Mouse (Mus musculus) testis, postnatal 10 days (tissue): ENCODE measurements around the gene Vmn1r1.
"Not testable (repeated sequence)": the region's sequence is repeated elsewhere in the genome, so short reads cannot be mapped to it uniquely, and the experiment has no call there.

Experiments
- DNase-seq: peaks from one replicate; pipeline ENCODE4 v3.0.0; 2021; ENCODE audit warnings: low spot score

Gene Vmn1r1

GRCm38 (mm10) chr1:182164386-182164785 lies at the start of gene Vmn1r1:
Vmn1r1 (minus strand) TSS chr1:182164486.
- peak; percentile 13 for DNase-seq

DNA sequence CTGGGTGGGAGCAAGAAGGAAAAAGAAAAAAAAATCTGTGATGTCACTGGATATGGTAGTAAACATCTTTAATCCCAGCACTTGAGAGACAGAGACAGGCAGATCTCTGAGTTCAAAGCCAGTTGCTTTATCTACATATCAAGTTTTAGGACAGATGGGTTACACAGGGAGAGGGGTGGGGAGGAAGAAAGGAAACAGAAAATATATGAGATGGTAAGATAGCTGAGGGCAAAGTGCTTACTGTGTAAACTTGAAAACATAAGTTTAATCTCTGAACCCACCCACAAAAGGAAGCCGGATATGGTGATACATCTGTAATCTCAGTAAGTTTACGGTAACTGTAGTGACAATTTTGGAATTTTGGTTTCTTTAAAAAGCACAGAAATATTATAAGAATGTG lies 46.0 kb upstream of the Vmn1r1 start:
- DNase-seq: no peak

- no peak for DNase-seq
Measured at GRCm38 (mm10) chr1:182192581-182192980, 28.3 kb upstream of the Vmn1r1 start.

DNA sequence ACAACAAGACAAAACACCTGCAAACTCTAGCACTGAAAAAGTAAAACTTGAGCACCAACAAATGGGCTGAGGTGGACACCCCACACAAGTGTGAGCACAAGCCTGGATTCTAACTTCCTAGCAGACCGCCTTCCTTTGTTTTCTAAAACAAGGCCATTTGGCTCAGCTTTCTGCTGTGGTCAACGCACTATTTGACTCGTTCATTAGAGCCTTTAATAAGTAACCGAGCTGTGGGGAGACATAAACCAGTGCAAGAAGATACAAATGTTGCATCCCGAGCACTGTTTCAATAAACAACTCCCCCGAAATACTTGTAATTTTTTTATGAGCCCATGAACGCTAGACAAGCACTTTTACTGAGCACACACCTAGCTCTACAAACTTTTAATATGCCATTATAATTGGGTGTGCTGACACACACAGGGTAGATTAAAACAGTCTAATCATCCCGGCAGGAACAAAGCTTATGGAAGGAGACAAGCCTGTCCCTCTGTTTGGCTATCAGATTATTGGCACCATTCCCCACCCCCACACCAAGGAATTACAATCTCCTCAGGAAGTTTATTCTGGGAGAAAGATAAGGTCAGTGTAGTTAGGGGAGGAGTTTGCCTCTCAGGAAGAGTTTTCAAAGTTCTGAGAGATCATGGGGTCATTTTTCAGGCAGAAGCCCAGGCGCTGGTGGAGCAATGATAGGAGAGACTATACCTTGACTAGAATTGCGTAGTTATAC lies 27.7 kb upstream of the Vmn1r1 start:
- no peak for DNase-seq

GRCm38 (mm10) chr1:182191181-182191580 lies 26.9 kb upstream of the Vmn1r1 start:
- DNase-seq: no peak

- no peak for DNase-seq
Measured at GRCm38 (mm10) chr1:182189669-182190440, 25.6 kb upstream of the Vmn1r1 start.

DNA sequence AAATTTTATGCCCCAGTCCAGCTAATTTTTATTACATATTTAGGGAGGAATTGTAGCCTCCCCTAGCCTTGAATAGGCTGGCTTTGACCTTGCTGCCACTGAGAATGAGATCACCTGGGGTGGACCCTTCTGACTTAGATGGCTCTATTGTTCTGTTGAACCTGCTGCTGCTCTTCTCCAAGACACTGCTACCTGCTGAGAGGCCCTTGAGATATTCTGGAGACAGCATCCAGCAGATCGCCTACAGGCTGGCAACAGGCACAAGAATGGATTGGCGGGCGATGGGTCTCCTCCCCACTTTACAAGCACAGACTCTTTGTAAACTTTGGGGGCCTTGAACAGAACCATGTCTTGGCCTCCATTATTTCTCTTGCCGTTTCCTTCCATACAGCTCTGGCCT lies 18.2 kb upstream of the Vmn1r1 start:
- DNase-seq: not testable (repeated sequence)

DNA sequence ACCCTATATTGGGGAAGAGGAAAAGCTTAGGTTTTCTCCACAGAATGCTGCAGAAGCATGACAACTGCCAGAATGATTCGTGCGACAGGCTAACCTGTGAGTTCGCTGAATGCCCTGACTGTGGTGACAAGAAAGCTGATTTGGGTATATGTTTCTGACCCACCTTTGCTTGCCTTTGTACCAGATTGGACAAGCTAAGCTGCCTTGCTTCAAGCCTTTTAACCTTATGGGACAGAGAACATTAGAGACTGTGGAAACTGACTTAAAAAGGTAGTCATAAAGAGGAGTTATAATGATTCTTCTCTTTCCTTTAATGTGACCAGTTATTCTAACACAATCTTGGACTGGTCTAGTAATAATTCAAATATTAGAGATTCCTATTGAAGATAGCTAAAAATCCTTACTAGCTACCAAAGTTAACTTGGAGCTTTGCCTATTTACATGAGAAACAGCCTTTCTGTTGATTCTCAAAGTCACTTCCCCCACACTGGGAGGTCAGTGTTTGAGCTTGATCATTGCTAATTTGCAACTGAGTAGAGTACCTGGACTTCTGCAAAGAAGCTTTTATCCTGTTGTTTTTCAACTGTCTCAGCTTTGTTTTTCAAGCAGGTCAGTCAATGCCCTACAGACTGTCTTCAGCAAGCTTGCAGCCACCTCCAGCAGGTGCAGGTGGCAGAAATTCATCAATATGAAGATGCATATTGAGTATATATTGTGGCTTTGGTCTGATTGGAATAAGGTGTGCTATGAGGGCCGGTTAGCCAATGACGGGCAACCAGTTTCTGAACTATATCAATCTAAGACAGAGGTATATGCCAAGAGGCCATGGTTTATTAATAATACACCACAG lies 17.4 kb upstream of the Vmn1r1 start:
- no peak for DNase-seq

DNA sequence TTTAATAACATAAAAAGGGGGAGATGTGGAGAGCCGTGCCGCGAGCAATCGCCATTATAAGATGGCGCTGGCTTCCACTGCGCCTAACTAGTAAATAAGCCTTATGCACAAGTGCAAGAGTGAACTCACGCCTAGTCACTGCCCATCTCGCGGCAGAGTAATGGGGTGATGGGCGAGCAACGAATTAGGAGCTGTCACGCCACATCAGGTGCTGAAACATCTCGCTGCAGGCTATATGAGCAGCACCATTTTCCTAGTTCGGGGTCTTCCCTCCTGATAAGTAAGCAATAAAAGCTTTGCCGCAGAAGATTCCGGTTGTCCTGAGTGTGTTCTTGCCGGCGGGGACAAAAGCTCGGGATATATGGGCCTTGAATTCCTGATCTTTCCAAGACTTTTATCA lies 12.7 kb upstream of the Vmn1r1 start:
- DNase-seq: not testable (repeated sequence)

DNA sequence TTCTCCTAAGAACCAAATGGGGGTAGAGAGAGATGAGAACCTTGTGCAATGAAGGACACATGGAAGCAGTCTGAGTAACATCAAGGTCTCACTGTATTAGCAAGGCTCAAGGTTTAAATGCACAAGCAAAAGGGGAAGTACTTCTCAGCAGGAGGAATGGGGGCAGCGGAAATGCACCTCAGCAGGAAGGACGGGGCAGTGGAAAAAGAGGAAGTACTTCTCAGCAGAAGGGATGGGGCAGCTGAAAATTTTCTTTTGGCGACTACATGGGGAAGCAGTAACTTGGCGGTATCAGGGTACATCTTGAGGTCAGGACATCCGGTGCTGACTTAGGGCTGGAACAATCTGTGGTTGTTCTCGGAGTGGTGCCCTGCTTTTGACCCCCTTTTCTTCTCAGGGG lies 5.9 kb upstream of the Vmn1r1 start:
- not testable (repeated sequence) for DNase-seq

GRCm38 (mm10) chr1:182162951-182163350 lies 1.3 kb downstream of the Vmn1r1 start:
- DNase-seq: peak; percentile 11

- DNase-seq: no peak
Measured at GRCm38 (mm10) chr1:182159575-182159974, 4.7 kb downstream of the Vmn1r1 start.

GRCm38 (mm10) chr1:182157734-182158133 lies 6.6 kb downstream of the Vmn1r1 start:
- peak; percentile 26 for DNase-seq

GRCm38 (mm10) chr1:182149966-182150365 lies 14.3 kb downstream of the Vmn1r1 start:
- peak; percentile 36 for DNase-seq

DNA sequence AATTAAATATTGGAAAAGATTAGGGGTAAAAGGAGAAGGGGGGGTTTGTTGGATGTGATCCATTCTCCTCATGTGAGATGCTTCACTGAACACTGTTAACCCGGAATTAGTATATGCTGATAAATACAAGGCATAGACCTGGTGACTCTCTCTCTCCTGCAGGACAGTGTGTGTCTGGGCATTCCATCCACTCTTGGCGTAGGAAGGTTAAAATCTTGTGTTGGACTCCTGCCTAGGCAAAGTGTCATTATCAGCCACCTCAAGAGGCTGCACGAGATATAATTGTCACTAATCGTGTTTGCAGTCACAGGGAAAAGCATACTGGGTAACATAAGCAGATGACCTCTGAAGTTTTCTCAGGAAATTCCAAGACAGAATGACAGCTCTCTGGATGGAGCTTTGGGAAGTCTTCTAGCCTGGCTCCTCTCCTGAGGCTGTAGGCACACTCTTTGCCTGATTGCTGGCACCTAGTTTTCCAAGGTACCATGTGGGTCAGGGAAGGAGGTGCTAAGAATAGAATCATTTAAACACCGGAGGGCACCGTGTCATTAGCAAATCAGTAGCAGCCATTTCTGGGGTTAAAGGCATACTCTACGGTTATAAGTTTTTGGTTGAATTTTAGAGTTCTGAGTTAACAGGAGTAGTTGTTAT lies 15.3 kb downstream of the Vmn1r1 start:
- no peak for DNase-seq

DNA sequence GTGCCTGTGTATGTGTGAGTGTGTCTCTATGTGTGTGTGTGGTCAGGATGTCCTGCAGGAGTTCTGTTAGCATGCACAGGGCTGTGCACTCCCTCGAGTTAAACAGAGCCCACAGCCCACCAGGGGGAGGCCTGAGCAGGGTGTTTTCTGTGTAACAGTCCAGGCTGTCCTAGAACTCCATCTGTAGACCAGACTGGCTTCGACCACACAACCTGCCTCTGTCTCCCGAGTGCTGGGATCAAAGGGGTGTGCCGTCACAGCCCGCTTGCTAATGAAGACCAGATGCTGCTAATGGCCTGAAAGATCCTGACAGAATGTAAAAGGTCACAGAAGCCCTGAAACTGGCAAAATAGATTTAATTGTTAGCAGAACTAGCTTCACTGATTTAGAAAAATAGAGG lies 18.7 kb downstream of the Vmn1r1 start:
- no peak for DNase-seq

DNA sequence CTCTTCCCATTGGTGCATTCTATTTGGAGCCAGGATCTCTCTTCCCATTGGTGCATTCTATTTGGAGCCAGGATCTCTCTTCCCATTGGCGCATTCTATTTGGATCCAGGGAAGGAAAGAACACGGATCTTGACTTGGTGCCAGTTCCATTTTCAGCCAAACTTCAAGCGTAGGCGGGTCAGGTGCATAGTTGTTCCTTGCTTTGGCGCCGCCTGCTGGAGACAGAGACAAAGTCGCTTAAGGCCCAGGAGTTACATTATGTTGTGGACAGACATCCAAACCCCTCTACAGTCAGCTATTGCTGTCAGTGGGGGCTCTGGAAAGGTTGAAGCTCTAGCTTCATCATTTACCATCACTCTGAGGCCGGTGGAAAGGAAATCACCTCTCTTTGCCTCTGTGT lies 21.0 kb downstream of the Vmn1r1 start:
- DNase-seq: peak; percentile 53

GRCm38 (mm10) chr1:182142725-182143124 lies 21.6 kb downstream of the Vmn1r1 start:
- DNase-seq: no peak

- DNase-seq: peak; percentile 88
Measured at GRCm38 (mm10) chr1:182140370-182140769, 23.9 kb downstream of the Vmn1r1 start.

DNA sequence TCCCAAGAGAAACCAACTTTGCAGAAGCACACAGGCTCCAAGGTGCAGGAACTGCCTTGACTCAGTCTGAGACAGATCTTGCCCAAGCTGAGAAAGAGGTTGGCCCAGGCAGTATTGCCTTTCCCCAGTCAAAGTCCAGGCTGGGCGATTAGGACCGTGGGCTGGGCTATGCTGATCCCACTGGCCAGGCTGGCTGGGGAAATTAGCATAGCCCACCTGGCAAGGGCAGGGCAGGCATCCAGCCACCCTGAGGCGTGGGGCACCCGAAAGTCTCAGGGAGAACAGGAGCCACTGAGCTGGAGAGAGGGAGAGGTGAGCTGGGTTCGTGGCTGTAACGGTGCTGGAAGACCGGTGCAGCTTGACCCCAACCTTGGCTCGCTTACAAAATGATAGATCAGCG lies 24.3 kb downstream of the Vmn1r1 start:
- no peak for DNase-seq

- DNase-seq: no peak
Measured at GRCm38 (mm10) chr1:182138172-182138571, 26.1 kb downstream of the Vmn1r1 start.
